Mouse (Mus musculus) liver, adult 2 months (tissue): Measurements from ENCODE around the gene Olfr106-ps.

Experiments
- CTCF ChIP-seq: fragments of 200-500 bp; IDR thresholded peaks from 2 replicates; pipeline ENCODE4 v1.5.1; 2011; ENCODE audit warnings: low read depth, low read length, control low read depth
- POLR2A ChIP-seq: fragments of 200-500 bp; IDR thresholded peaks from 2 replicates; pipeline ENCODE4 v1.6.1; 2011; ENCODE audit warnings: low read length, control low read depth; ENCODE audit not compliant: insufficient read depth; ENCODE audit errors: extremely low read depth

- no peak for TF ChIP-seq CTCF
- no peak for TF ChIP-seq POLR2A
Observed at GRCm38 (mm10) chr17:37359282-37359681, 30.9 kb upstream of the Olfr106-ps start, which contains the start of gene Olfr104-ps.
